Mouse (Mus musculus) heart, adult 8-10 months (tissue): ENCODE results near the gene Ndufb8. TPM values are rescaled to one million over a fixed set of nuclear protein-coding genes. Genes with fewer than 3 reads are reported as not detected.
A peak's percentile ranks its signal among the peaks of the same experiment; 100 is the strongest.

Source experiments
- DNase-seq: peaks from one replicate; pipeline ENCODE4 v3.0.0; 2022; ENCODE audit warnings: low spot score
- total RNA-seq, 4 experiments: library from RNA; stranded (reverse); gene quantifications; 2 replicates each; pipeline ENCODE4 v1.2.4; 2022

Ndufb8 gene
- total RNA-seq, 4 experiments from 2014 or later, result 2,001 to 2,142 (median 2,069) TPM

- DNase-seq, result no peak
Measured at GRCm38 (mm10) chr19:44535376-44535775, 19.9 kb downstream of the Ndufb8 start.

- no peak for DNase-seq
Measured at GRCm38 (mm10) chr19:44530018-44530417, 25.2 kb downstream of the Ndufb8 start.

GRCm38 (mm10) chr19:44525551-44526205, 29.6 kb downstream of the Ndufb8 start:
- DNase-seq, result no peak

GRCm38 (mm10) chr19:44519152-44519551, 36.1 kb downstream of the Ndufb8 start:
- DNase-seq, result peak; percentile 72

GRCm38 (mm10) chr19:44517996-44518768, 37.1 kb downstream of the Ndufb8 start:
- no peak for DNase-seq

DNA sequence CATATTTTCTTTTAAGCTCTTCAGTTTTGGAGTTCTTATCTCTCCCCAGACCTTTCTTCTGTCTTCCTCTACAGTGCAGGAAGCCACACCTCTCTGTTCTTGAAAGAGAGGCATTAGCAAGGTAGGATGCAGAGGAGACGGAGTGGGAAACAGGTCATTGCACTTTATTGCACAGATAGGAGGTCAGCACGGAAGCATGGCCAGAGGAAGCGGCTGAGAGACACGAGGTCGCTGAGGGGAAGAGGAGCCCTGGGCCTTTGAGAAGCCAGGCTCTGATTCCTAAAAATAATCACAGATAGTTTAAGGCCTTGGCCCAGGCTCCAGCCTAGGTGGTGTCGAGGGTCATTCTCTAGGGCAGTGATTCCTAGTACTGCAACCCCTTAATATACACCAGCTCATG, 39.5 kb downstream of the Ndufb8 start:
- no peak for DNase-seq

DNA sequence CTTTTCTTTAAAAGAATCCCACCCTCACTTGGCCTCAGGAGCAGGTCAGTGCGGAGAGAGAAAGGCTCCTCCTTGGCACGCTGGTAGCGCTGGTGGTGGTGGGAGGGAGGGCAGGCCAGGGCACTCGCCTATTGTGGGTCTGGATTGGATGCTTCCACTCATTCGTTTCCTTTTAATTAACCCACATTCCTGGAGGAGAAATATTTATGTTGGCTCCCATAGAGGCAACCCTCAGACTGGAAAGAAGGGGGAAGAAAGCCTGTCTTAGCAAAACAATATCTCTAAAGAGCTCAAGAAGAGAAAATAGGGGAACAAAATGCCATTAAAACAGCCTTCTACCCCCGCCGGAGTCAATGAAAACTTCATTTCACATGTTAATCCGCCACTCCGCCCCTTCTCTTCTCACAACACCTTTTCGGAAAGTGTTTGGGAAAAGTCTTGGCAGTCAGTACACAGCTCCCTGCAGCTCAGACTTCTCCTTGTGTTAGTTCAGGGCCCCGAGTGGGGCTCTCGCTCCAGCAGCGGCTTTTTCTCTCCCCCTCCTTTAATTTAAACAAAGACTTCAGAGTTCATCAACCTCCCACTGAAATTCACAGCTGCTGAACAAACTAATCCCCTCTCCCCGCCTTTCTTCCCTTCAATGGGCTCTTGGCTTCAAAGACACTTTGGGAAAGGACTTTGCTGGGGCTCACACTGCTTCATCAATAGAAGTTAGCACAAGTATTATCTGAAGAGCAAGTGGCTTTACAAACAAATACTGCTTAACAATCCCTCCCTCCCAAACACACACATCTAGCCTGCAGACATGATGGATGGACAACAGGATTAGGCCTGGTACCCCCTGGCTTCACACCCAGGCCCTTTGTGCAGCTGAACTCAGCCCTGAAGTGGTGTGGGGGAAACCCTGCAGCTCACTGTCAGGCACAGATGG, 40.5 kb downstream of the Ndufb8 start:
- no peak for DNase-seq

GRCm38 (mm10) chr19:44513921-44514482, 41.2 kb downstream of the Ndufb8 start:
- no peak for DNase-seq

- DNase-seq, result no peak
Measured at GRCm38 (mm10) chr19:44513054-44513833, 42.0 kb downstream of the Ndufb8 start.

DNA sequence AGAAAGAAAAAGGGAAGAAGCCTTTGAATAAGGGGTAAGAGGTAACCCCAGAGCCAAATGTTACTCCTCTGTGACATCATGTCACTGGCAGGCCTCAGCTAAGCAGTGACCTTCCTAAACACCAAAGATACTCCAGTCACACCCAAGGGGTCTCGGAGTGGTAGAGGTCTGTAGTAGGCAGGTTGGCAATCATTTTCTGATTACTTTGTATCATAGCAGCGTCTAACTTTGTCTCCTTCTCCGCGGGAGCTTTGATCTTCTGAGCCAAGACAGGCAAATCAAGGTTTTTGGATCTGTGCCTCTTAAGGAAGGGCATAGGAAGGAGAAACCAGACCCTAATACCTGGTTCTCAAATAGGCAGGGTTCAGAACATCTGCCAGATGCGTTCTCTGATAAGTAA, 42.6 kb downstream of the Ndufb8 start:
- no peak for DNase-seq

- DNase-seq, result no peak
Measured at GRCm38 (mm10) chr19:44511451-44512231, 43.6 kb downstream of the Ndufb8 start.

DNA sequence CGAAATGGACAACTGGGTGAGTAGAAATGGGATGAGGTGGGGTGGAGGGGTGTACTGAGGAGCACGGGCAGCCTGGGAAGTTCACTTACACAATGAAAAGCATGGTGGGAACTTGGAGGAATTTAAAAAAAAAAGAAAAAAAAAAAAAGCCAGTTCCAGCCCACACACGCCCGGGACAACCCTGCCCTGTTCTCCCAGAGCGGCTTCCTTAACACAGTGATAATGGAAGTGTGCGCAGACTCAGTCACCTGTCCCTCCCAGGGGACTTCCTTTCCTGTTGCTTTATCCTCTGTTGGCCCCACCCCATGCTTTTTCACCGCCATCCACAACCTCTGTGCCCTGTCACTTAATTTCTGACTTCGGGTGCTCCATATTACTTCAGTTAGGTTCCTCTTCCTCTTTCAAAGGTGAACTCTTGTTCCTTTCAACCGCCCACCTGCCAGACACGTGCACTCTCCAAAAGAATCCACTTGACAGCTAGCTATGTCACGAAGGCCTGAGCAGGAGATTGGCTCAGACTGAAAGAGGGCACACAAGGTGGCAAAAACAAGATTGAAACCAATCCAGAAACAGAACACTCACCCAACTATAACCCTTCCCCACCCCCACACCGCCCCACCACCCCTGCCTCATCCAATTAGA, 44.6 kb downstream of the Ndufb8 start:
- DNase-seq, result no peak

- DNase-seq, result no peak
Measured at GRCm38 (mm10) chr19:44502741-44503140, 52.5 kb downstream of the Ndufb8 start.

DNA sequence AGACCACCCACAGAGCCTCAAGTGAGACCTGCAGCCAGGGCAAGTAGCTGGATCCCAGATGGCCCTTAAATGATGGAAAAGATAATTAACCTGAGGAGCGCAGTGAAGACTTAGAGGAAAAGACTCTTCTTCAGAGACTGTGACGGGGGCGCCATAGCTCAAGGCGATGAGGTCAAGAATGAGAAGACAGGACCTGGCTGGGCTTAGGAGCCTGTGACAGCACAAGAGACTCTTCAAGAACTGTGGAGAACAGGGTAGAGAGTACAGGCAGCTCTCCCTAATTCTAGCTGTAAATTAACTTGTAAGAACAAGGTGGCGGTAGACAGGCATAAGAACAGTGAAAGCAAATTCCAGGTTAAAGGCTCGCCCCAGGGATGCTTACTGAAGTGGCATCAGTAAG, 53.3 kb downstream of the Ndufb8 start:
- no peak for DNase-seq

GRCm38 (mm10) chr19:44500240-44500639, 55.0 kb downstream of the Ndufb8 start:
- no peak for DNase-seq

- DNase-seq, result no peak
Measured at GRCm38 (mm10) chr19:44498936-44499335, 56.3 kb downstream of the Ndufb8 start.
